Mouse (Mus musculus) thymus, postnatal 10 days (tissue): ENCODE measurements around the gene B830017H08Rik.

Source experiments
- DNase-seq, 2 experiments: peaks; one replicate each; pipeline ENCODE4 v3.0.0; 2021; ENCODE audit warnings: low spot score in 2 of 2

The B830017H08Rik gene

GRCm38 (mm10) chr16:17851860-17852259 lies 18.9 kb downstream of the B830017H08Rik start:
- no peak for DNase-seq

- DNase-seq = no peak
Measured at GRCm38 (mm10) chr16:17853263-17853662, 20.3 kb downstream of the B830017H08Rik start.

- no peak for DNase-seq
Measured at GRCm38 (mm10) chr16:17857157-17857556, 24.2 kb downstream of the B830017H08Rik start.

- no peak for DNase-seq
Measured at GRCm38 (mm10) chr16:17858592-17858991, 25.7 kb downstream of the B830017H08Rik start.

- no peak for DNase-seq
Measured at GRCm38 (mm10) chr16:17865293-17865692, 32.4 kb downstream of the B830017H08Rik start.

GRCm38 (mm10) chr16:17865770-17866169 lies 32.8 kb downstream of the B830017H08Rik start:
- DNase-seq = no peak

GRCm38 (mm10) chr16:17871248-17871647 lies 38.3 kb downstream of the B830017H08Rik start:
- DNase-seq = no peak

- no peak for DNase-seq
Measured at GRCm38 (mm10) chr16:17872995-17873394, 40.1 kb downstream of the B830017H08Rik start.

- DNase-seq = no peak
Measured at GRCm38 (mm10) chr16:17875174-17875573, 42.3 kb downstream of the B830017H08Rik start.

GRCm38 (mm10) chr16:17876096-17876495 lies 43.2 kb downstream of the B830017H08Rik start:
- no peak for DNase-seq

- DNase-seq = no peak
Measured at GRCm38 (mm10) chr16:17879571-17879970, 46.6 kb downstream of the B830017H08Rik start.

GRCm38 (mm10) chr16:17882196-17882595 lies 49.3 kb downstream of the B830017H08Rik start:
- DNase-seq = no peak

- DNase-seq = no peak
Measured at GRCm38 (mm10) chr16:17884116-17884515, 51.2 kb downstream of the B830017H08Rik start.
